Mouse (Mus musculus): ENCODE data around the gene Xkr7. TPM values are rescaled to one million over a fixed set of nuclear protein-coding genes. Genes with fewer than 3 reads are reported as not detected.
A peak's percentile ranks its signal among the peaks of the same experiment; 100 is the strongest.

Xkr7 gene
- polyA plus RNA-seq, 1 experiment: 0.16 TPM

GRCm38 (mm10) chr2:153045884-153046299, 14.2 kb downstream of the Xkr7 start:
- peak; percentile 75 for DNase-seq
- no peaks in the 10 kb centered on the region for H3K36me3 ChIP-seq (ENCODE audit: control insufficient read depth, insufficient read depth, low read length)
- H3K4me1 ChIP-seq (replicated peaks; ENCODE audit: control insufficient read depth, insufficient read depth, low read length): peaks cover 40% of the 10 kb centered on the region
- peak overlapping the region; percentile 35; the same call in 1 of the 2 replicates for H3K27ac ChIP-seq (ENCODE audit: control insufficient read depth, insufficient read depth, low read length)
- no peak overlapping the region for H3K4me3 ChIP-seq (ENCODE audit: control insufficient read depth, insufficient read depth, low read length)
- H3K27me3 ChIP-seq (ENCODE audit: control insufficient read depth, insufficient read depth, low read length): no peaks in the 10 kb centered on the region
- no peak for TF ChIP-seq CTCF (IDR thresholded peaks at IDR 0.05; ENCODE audit: borderline replicate concordance, control insufficient read depth, extremely low read depth, insufficient read depth, low read length, poor library complexity)
- TF ChIP-seq POLR2A (IDR thresholded peaks at IDR 0.05; ENCODE audit: control insufficient read depth, extremely low read depth, insufficient read depth, low read length, poor library complexity): no peak
- WGBS: 2% methylated on average over 8 of the region's 8 CpGs

DNA sequence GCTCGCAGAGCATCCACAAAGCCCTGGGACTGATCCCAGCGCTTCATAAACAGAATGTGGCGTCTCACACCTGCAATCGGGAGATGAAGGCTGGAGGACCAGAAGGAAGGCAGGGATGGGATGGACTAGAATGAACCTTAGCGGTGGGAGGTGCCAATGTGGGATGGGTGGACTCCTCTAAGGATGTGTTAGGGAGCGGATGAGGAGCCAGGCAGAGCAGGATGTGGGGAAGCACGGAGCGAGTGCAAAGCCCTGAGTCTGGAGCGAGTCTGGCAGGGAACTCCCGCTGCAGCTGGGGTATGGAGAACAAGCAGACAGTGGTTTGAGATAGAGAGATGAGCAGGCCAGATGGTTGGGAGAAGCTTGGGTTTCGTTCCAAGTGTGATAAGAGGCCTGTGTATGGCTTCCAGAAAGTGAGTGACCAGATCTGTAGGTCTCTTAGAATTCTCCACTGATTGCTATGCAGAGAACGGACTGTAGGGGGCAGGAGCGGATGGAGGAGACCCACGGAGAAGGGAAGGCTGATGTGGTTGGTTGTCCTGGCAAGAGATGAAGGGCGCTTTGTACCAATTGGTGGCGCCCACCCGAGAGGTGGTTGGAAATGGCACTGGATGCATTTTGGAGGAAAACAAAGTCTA, 16.3 kb downstream of the Xkr7 start:
- Histone ChIP-seq H3K4me1 (replicated peaks; ENCODE audit: control insufficient read depth, insufficient read depth, low read length) (peaks cover 55% of the 10 kb centered on the region), H3K27me3 (ENCODE audit: control insufficient read depth, insufficient read depth, low read length) (no peaks in the 10 kb centered on the region), H3K36me3 (ENCODE audit: control insufficient read depth, insufficient read depth, low read length) (no peaks in the 10 kb centered on the region), H3K4me3 (ENCODE audit: control insufficient read depth, insufficient read depth, low read length) (no peak overlapping the region), H3K27ac (ENCODE audit: control insufficient read depth, insufficient read depth, low read length) (no peak overlapping the region)
- 47% methylated on average over 17 of the region's 17 CpGs for WGBS
- DNase-seq: peak; percentile 71
- TF ChIP-seq CTCF (IDR thresholded peaks at IDR 0.05; ENCODE audit: borderline replicate concordance, control insufficient read depth, extremely low read depth, insufficient read depth, low read length, poor library complexity) (peak; percentile 18; the same call in 1 of the 2 replicates), POLR2A (IDR thresholded peaks at IDR 0.05; ENCODE audit: control insufficient read depth, extremely low read depth, insufficient read depth, low read length, poor library complexity) (no peak)

DNA sequence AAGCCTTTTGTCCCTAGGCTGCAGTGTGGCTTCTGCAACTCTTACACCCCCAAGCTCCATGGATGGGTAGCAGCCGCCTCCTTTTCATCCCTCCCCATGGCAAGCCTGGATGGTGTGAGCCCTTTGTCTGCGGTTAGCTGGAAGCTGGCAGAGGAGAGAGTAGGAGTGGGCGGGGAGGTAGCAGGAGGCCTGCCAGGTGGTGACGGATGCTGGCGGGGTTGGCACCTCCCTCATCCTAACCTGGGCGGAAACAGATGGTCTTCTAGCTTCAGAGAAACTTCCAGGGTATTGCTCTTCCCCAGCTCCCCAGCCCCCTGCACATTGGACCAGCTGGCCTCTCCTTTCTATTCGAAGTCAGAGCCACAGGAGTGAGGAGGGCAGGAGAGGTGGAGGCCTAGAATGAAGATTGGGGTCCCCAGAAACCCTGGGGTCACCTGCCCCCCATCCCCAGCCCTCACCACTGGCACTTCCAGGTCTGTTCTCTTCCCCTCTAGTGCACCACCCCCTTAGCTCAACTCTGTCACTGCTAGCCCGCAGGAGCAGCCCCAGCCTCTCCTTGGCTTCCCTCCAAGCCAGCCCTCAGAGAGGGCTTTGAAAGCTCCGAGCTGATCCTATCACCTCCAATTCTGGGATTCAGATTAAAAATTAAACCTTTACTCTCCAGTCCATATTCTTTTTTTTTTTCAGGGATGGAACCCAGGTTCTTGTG, 17.8 kb downstream of the Xkr7 start:
- H3K36me3 ChIP-seq (ENCODE audit: control insufficient read depth, insufficient read depth, low read length): no peaks in the 10 kb centered on the region
- TF ChIP-seq POLR2A (IDR thresholded peaks at IDR 0.05; ENCODE audit: control insufficient read depth, extremely low read depth, insufficient read depth, low read length, poor library complexity): peak; percentile 28; the same call in 1 of the 2 replicates
- no peak for TF ChIP-seq CTCF (IDR thresholded peaks at IDR 0.05; ENCODE audit: borderline replicate concordance, control insufficient read depth, extremely low read depth, insufficient read depth, low read length, poor library complexity)
- H3K27me3 ChIP-seq (ENCODE audit: control insufficient read depth, insufficient read depth, low read length): no peaks in the 10 kb centered on the region
- peaks cover 50% of the 10 kb centered on the region for H3K4me1 ChIP-seq (replicated peaks; ENCODE audit: control insufficient read depth, insufficient read depth, low read length)
- no peak overlapping the region for H3K4me3 ChIP-seq (ENCODE audit: control insufficient read depth, insufficient read depth, low read length)
- 7% methylated on average over 9 of the region's 9 CpGs for WGBS
- DNase-seq: peak; percentile 47
- H3K27ac ChIP-seq (ENCODE audit: control insufficient read depth, insufficient read depth, low read length): no peak overlapping the region

- TF ChIP-seq CTCF (IDR thresholded peaks at IDR 0.05; ENCODE audit: borderline replicate concordance, control insufficient read depth, extremely low read depth, insufficient read depth, low read length, poor library complexity) (no peak), POLR2A (IDR thresholded peaks at IDR 0.05; ENCODE audit: control insufficient read depth, extremely low read depth, insufficient read depth, low read length, poor library complexity) (no peak)
- Histone ChIP-seq H3K36me3 (ENCODE audit: control insufficient read depth, insufficient read depth, low read length) (no peaks in the 10 kb centered on the region), H3K4me3 (ENCODE audit: control insufficient read depth, insufficient read depth, low read length) (no peak overlapping the region), H3K27me3 (ENCODE audit: control insufficient read depth, insufficient read depth, low read length) (no peaks in the 10 kb centered on the region), H3K4me1 (replicated peaks; ENCODE audit: control insufficient read depth, insufficient read depth, low read length) (peaks cover 50% of the 10 kb centered on the region), H3K27ac (ENCODE audit: control insufficient read depth, insufficient read depth, low read length) (no peak overlapping the region)
- WGBS: 77% methylated on average over 4 of the region's 4 CpGs
- DNase-seq: no peak
Measured at GRCm38 (mm10) chr2:153049997-153050358, 18.3 kb downstream of the Xkr7 start.

GRCm38 (mm10) chr2:153051095-153051494, 19.4 kb downstream of the Xkr7 start:
- Histone ChIP-seq H3K4me3 (ENCODE audit: control insufficient read depth, insufficient read depth, low read length) (no peak overlapping the region), H3K27ac (ENCODE audit: control insufficient read depth, insufficient read depth, low read length) (no peak overlapping the region), H3K27me3 (ENCODE audit: control insufficient read depth, insufficient read depth, low read length) (no peaks in the 10 kb centered on the region), H3K36me3 (ENCODE audit: control insufficient read depth, insufficient read depth, low read length) (no peaks in the 10 kb centered on the region), H3K4me1 (replicated peaks; ENCODE audit: control insufficient read depth, insufficient read depth, low read length) (peaks cover 44% of the 10 kb centered on the region)
- DNase-seq: no peak
- TF ChIP-seq POLR2A (IDR thresholded peaks at IDR 0.05; ENCODE audit: control insufficient read depth, extremely low read depth, insufficient read depth, low read length, poor library complexity) (no peak), CTCF (IDR thresholded peaks at IDR 0.05; ENCODE audit: borderline replicate concordance, control insufficient read depth, extremely low read depth, insufficient read depth, low read length, poor library complexity) (no peak)
- 91% methylated on average over 6 of the region's 6 CpGs for WGBS

DNA sequence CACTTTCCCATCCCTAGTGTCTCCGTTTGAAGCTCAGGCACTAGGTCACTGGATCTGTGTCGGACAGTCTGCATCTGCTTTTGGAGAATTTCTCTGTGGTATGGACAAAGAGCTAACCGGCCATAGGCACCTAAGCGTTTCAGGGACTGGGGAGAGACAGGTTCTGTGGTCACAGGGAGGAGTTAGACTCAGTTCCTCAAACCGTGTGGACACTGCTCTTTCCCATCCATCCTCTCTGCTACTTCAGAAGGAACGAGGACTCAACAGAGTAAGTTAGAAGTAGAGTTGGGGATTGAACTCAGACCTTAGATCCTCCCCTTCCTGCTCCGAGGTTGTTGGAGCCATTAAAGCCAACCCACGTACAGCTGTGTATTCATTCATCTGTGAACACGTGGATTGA, 19.9 kb downstream of the Xkr7 start:
- H3K4me3 ChIP-seq (ENCODE audit: control insufficient read depth, insufficient read depth, low read length): no peak overlapping the region
- no peak overlapping the region for H3K27ac ChIP-seq (ENCODE audit: control insufficient read depth, insufficient read depth, low read length)
- H3K36me3 ChIP-seq (ENCODE audit: control insufficient read depth, insufficient read depth, low read length): no peaks in the 10 kb centered on the region
- no peak for TF ChIP-seq POLR2A (IDR thresholded peaks at IDR 0.05; ENCODE audit: control insufficient read depth, extremely low read depth, insufficient read depth, low read length, poor library complexity)
- TF ChIP-seq CTCF (IDR thresholded peaks at IDR 0.05; ENCODE audit: borderline replicate concordance, control insufficient read depth, extremely low read depth, insufficient read depth, low read length, poor library complexity): no peak
- DNase-seq: no peak
- H3K4me1 ChIP-seq (replicated peaks; ENCODE audit: control insufficient read depth, insufficient read depth, low read length): peaks cover 40% of the 10 kb centered on the region
- H3K27me3 ChIP-seq (ENCODE audit: control insufficient read depth, insufficient read depth, low read length): no peaks in the 10 kb centered on the region
- 31% methylated on average over 9 of the region's 9 CpGs for WGBS
